Mouse (Mus musculus) adrenal gland, adult 18-20 months (tissue): ENCODE measurements around the gene Exosc5. TPM values are rescaled to one million over a fixed set of nuclear protein-coding genes. Genes with fewer than 3 reads are reported as not detected.

Experiments used
- total RNA-seq, 2 experiments: library from RNA; stranded (reverse); gene quantifications; 1 replicate in 1 of 2; 2 replicates in 1 of 2; pipeline ENCODE4 v1.2.3; 2021

Exosc5 gene
- total RNA-seq, 2 experiments from 2014 or later: 38.0 to 49.3 TPM

Other genes with a start within 250 kb of the Exosc5 start
- gene Cxcl17, start 246.3 kb upstream of the Exosc5 start, total RNA-seq: not detected
- 10 to 100 TPM in 1 of 2 experiments, 1 to 10 TPM in 1; 9.3 to 34.6 TPM for gene Ceacam1, start 181.6 kb upstream of the Exosc5 start, total RNA-seq
- 1 to 10 TPM; 1.0 to 3.7 TPM for gene Ceacam2, start 119.3 kb upstream of the Exosc5 start, total RNA-seq
- gene Erich4, start 43.3 kb upstream of the Exosc5 start, total RNA-seq: not detected
- 10 to 100 TPM; 24.2 to 30.5 TPM for gene Dmac2, start 39.8 kb upstream of the Exosc5 start, total RNA-seq
- gene B3gnt8, start 32.5 kb upstream of the Exosc5 start, total RNA-seq: 1 to 10 TPM; 2.7 to 2.8 TPM
- 100 to 1,000 TPM; 232 to 288 TPM for gene Bckdha, start 183 bp upstream of the Exosc5 start, total RNA-seq
- not detected for gene Tmem91, start 16.0 kb downstream of the Exosc5 start, total RNA-seq
- gene B9d2, start 21.6 kb downstream of the Exosc5 start, total RNA-seq: 10 to 100 TPM; 15.0 to 16.2 TPM
- gene Tgfb1, start 27.8 kb downstream of the Exosc5 start, total RNA-seq: 10 to 100 TPM; 26.2 to 36.0 TPM
- 10 to 100 TPM; 52.1 to 53.0 TPM for gene Ccdc97, start 59.9 kb downstream of the Exosc5 start, total RNA-seq
- gene Hnrnpul1, start 95.6 kb downstream of the Exosc5 start, total RNA-seq: 10 to 100 TPM; 83.8 to 94.4 TPM
- gene Axl, start 129.5 kb downstream of the Exosc5 start, total RNA-seq: 10 to 100 TPM; 41.9 to 66.9 TPM
- 1 to 10 TPM; 3.4 to 4.3 TPM for gene Cyp2s1, start 157.7 kb downstream of the Exosc5 start, total RNA-seq
- gene Cyp2b10, start 238.5 kb downstream of the Exosc5 start, total RNA-seq: 10 to 100 TPM in 1 of 2 experiments, 1 to 10 TPM in 1; 8.3 to 26.8 TPM